Mouse (Mus musculus) embryonic facial prominence, embryonic 10.5 days (tissue): ENCODE results near the gene Zbtb38. TPM values are rescaled to one million over a fixed set of nuclear protein-coding genes. Genes with fewer than 3 reads are reported as not detected.

Experiments used
- DNase-seq: peaks from one replicate; pipeline ENCODE4 v3.0.0-alpha.2; 2017; ENCODE audit warnings: low spot score
- H3K27ac ChIP-seq: fragments of 300-500 bp; sonication (generic); replicated peaks from 2 replicates; pipeline ENCODE4 v1.5.1; 2016; ENCODE audit warnings: mild to moderate bottlenecking
- H3K27me3 ChIP-seq: fragments of 300-500 bp; sonication (generic); replicated peaks from 2 replicates; pipeline ENCODE4 v1.6.1; 2016; ENCODE audit warnings: low read depth, mild to moderate bottlenecking; ENCODE audit not compliant: poor library complexity, severe bottlenecking
- H3K36me3 ChIP-seq: fragments of 300-500 bp; sonication (generic); replicated peaks from 2 replicates; pipeline ENCODE4 v1.6.1; 2016; ENCODE audit warnings: mild to moderate bottlenecking, moderate library complexity
- H3K4me1 ChIP-seq: fragments of 300-500 bp; sonication (generic); 2 replicates; pipeline ENCODE4 v1.6.1; 2016
- H3K4me3 ChIP-seq: fragments of 300-500 bp; sonication (generic); 2 replicates; pipeline ENCODE4 v1.5.1; 2016; ENCODE audit warnings: mild to moderate bottlenecking, moderate library complexity
- H3K9me3 ChIP-seq: fragments of 300-500 bp; sonication (generic); 2 replicates; pipeline ENCODE4 v1.6.1; 2016; ENCODE audit warnings: mild to moderate bottlenecking
- WGBS: fragments of 180-500 bp; shearing (Covaris S2); methylation state at CpG from one replicate; pipeline ENCODE4 v1.1.7; 2016; 5-methylcytosine and 5-hydroxymethylcytosine counted together
- polyA plus RNA-seq: library from polyadenylated mRNA; unstranded; fragments of >200 nt; fragmentation: Nextera tagmentation; extraction: Ambion mirVana; gene quantifications from 2 replicates; pipeline ENCODE4 v1.2.1, GENCODE M21; 2016

Zbtb38 gene
- polyA plus RNA-seq: 8.4 and 8.6 TPM in 2 replicates

GRCm38 (mm10) chr9:96752603-96753114 is at the start of gene Zbtb38:
Gene Zbtb38 (minus strand): TSS chr9:96752831.
- no peaks in the 10 kb centered on the region for H3K36me3 ChIP-seq
- H3K27me3 ChIP-seq: no peaks in the 10 kb centered on the region
- H3K9me3 ChIP-seq: no peaks in the 10 kb centered on the region
- 53% methylated on average over 15 of the region's 15 CpGs for WGBS
- peak within 1 kb of the TSS; percentile 75 for H3K27ac ChIP-seq
- H3K4me1 ChIP-seq: peaks cover 11% of the 10 kb centered on the region
- H3K4me3 ChIP-seq: no peak within 1 kb of the TSS
- DNase-seq: peak; percentile 56

DNA sequence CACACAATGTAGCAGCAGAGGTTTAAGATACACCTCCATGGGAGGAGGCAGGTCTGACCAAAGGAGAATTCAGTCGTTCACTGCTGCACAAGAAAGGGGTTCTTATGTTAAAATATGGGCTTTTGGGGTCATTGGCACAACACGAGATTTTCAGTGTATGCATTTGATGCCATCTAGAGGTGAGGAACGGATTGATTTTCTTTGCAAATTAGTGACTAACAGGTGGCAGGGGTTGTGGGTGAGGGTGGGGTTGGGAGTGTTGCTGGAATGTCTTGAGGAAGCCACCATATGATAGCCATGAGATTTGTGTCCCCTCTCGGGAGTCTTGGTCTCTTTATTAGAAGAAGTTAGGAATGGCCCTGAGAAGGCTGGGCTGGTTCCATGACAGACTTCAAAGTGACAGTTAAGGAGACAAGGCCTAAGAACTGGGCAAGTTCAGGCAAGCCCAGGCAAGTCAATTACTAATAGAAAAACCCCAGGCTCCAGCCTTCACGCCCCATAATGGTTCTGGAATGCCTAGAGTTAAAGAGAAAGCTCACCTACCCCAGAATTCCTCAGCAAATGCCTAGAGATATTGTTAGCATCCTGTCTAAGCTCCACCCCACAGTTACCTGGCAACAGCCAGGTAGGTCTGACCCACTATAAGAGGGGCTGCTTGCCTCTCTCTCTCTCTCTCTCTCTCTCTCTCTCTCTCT is 47.6 kb upstream of the Zbtb38 start:
- peak; percentile 40 for DNase-seq

DNA sequence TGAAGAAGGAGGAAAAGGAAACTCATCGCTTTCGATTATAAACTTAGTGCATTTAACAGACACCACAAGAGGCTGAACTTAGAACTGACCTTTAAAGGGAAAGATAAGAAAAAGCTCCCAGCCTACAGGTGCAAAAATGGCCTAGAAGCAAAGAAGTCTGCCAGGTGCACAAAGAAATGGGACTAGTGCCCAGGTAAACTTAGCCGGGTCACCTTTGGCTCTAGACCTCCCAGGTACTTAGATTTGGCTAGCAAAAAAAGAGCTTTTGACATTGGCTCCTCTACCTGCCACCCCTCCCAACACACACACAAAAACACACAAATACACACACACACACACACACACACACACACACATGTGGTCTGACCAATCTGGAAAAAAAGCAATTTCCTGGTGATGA is 44.7 kb upstream of the Zbtb38 start:
- peaks cover 23% of the 10 kb centered on the region for H3K4me1 ChIP-seq
- WGBS: 96% methylated on average over 3 of the region's 3 CpGs

More for the DNA sequence above, 47.6 kb upstream of the Zbtb38 start:
- Histone ChIP-seq H3K4me3 (no peak overlapping the region), H3K27ac (no peak overlapping the region), H3K9me3 (no peaks in the 10 kb centered on the region), H3K36me3 (no peaks in the 10 kb centered on the region), H3K27me3 (no peaks in the 10 kb centered on the region), H3K4me1 (peaks cover 20% of the 10 kb centered on the region)
- WGBS: 37% methylated on average over 5 of the region's 5 CpGs

DNA sequence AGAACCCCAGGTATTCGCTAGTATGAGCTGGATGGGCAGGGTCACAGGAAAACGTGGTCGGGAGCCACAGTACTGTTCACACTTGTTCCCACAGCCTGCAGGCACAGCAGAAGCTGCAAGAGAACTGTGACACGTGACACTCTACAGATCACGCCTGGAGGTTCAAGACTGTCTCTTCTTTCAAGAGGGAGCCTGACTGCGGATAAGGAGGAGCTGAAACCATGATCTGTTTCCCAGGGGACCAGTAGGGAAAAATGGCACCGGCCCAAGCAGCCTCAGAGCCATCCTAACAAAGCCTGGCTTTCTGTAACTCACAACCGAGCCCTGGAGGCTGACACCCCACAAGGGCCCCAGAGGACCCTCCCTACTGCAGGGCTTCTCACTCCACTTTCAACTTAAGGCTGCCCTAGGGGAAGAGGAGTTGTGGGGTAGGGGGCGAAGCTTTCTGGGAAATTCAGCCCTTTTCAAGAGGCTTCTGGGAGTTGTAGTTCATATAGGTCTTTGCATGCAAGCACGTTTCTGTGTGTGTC is 42.8 kb upstream of the Zbtb38 start:
- peak overlapping the region; percentile 87 for H3K27ac ChIP-seq

More for the DNA sequence above, 44.7 kb upstream of the Zbtb38 start:
- Histone ChIP-seq H3K9me3 (no peaks in the 10 kb centered on the region), H3K27ac (no peak overlapping the region), H3K27me3 (no peaks in the 10 kb centered on the region), H3K36me3 (no peaks in the 10 kb centered on the region), H3K4me3 (no peak overlapping the region)
- no peak for DNase-seq

DNA sequence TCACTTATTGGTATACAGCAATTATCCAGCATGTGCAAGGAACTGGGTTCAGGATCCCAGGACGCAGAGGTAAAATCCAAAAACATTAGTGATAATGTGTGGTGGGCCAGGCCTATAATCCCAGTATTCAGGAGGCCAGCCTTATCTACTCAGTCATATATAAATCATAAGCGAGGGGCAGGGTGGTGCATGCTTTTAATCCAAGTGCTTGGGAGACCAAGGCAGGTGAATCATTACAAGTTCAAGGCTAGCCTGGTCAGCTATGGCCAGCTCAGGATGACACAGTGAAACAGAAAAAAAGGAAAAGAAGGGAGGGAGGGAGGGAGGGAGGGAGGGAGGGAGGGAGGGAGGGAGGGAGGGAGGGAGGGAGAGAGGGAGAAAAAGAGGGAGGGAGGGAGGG is 42.0 kb upstream of the Zbtb38 start:
- Histone ChIP-seq H3K9me3 (no peaks in the 10 kb centered on the region), H3K27me3 (no peaks in the 10 kb centered on the region), H3K4me1 (peaks cover 12% of the 10 kb centered on the region), H3K36me3 (no peaks in the 10 kb centered on the region), H3K4me3 (no peak overlapping the region), H3K27ac (no peak overlapping the region)
- 93% methylated on average over 2 of the region's 2 CpGs for WGBS
- no peak for DNase-seq

More for the DNA sequence above, 42.8 kb upstream of the Zbtb38 start:
- Histone ChIP-seq H3K4me1 (peaks cover 16% of the 10 kb centered on the region), H3K36me3 (no peaks in the 10 kb centered on the region), H3K4me3 (peak overlapping the region; percentile 60), H3K27me3 (no peaks in the 10 kb centered on the region), H3K9me3 (no peaks in the 10 kb centered on the region)
- 11% methylated on average over 10 of the region's 10 CpGs for WGBS
- peak; percentile 61 for DNase-seq

- no peak for DNase-seq
- no peak overlapping the region for H3K4me3 ChIP-seq
- H3K27me3 ChIP-seq: no peaks in the 10 kb centered on the region
- peaks cover 10% of the 10 kb centered on the region for H3K4me1 ChIP-seq
- 82% methylated on average over 2 of the region's 2 CpGs for WGBS
- no peaks in the 10 kb centered on the region for H3K36me3 ChIP-seq
- no peak overlapping the region for H3K27ac ChIP-seq
- H3K9me3 ChIP-seq: no peaks in the 10 kb centered on the region
These were observed 39.9 kb upstream of the Zbtb38 start for GRCm38 (mm10) chr9:96792543-96792942.

- 38% methylated on average over 4 of the region's 4 CpGs for WGBS
- H3K36me3 ChIP-seq: no peaks in the 10 kb centered on the region
These were observed 37.9 kb upstream of the Zbtb38 start for GRCm38 (mm10) chr9:96790389-96791007.

DNA sequence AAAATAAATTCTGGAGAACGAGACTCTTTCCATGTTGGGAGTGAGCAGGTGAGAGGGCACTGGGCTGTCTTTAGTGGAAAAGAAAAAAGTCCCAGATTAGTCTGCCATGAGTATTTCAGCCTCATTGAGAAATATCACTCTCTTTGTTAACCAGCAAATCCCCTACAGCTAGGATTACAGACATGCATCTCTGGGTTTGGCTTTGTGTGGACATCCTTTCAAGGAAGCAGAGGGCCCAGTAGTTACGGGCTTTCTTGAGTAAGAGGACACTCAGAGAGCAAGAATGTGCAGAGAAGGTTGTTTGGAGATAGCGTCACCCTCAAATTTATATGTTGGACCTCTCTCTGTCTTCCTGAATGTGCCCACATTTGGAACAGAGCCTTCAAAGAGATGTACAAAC is 37.3 kb upstream of the Zbtb38 start:
- Histone ChIP-seq H3K9me3 (no peaks in the 10 kb centered on the region), H3K27ac (no peak overlapping the region), H3K4me3 (no peak overlapping the region), H3K4me1 (no peaks in the 10 kb centered on the region; the same call in 1 of the 2 replicates), H3K27me3 (no peaks in the 10 kb centered on the region), H3K36me3 (no peaks in the 10 kb centered on the region)
- WGBS: 70% methylated on average over 3 of the region's 3 CpGs
- no peak for DNase-seq

More at GRCm38 (mm10) chr9:96790389-96791007, 37.9 kb upstream of the Zbtb38 start:
- DNase-seq: no peak
- H3K9me3 ChIP-seq: no peaks in the 10 kb centered on the region
- H3K27ac ChIP-seq: no peak overlapping the region
- H3K4me3 ChIP-seq: no peak overlapping the region
- no peaks in the 10 kb centered on the region for H3K27me3 ChIP-seq
- H3K4me1 ChIP-seq: peaks cover 6% of the 10 kb centered on the region

- no peak overlapping the region for H3K27ac ChIP-seq
- no peaks in the 10 kb centered on the region for H3K9me3 ChIP-seq
- no peaks in the 10 kb centered on the region for H3K27me3 ChIP-seq
- no peaks in the 10 kb centered on the region for H3K36me3 ChIP-seq
- H3K4me1 ChIP-seq: peaks cover 5% of the 10 kb centered on the region; the same call in 1 of the 2 replicates
- WGBS: 94% methylated on average over 10 of the region's 10 CpGs
- no peak overlapping the region for H3K4me3 ChIP-seq
- no peak for DNase-seq
These were observed 35.2 kb upstream of the Zbtb38 start for GRCm38 (mm10) chr9:96787797-96788196.

- WGBS: 72% methylated on average over 9 of the region's 9 CpGs
- no peak overlapping the region for H3K27ac ChIP-seq
- DNase-seq: no peak
These were observed 33.3 kb upstream of the Zbtb38 start for GRCm38 (mm10) chr9:96785871-96786342.

GRCm38 (mm10) chr9:96785187-96785586 is 32.6 kb upstream of the Zbtb38 start:
- H3K9me3 ChIP-seq: no peaks in the 10 kb centered on the region
- H3K27me3 ChIP-seq: no peaks in the 10 kb centered on the region
- WGBS: 80% methylated on average over 3 of the region's 3 CpGs
- H3K4me3 ChIP-seq: no peak overlapping the region
- peaks cover 5% of the 10 kb centered on the region; the same call in 1 of the 2 replicates for H3K4me1 ChIP-seq
- H3K27ac ChIP-seq: no peak overlapping the region
- H3K36me3 ChIP-seq: no peaks in the 10 kb centered on the region
- DNase-seq: no peak

More at GRCm38 (mm10) chr9:96785871-96786342, 33.3 kb upstream of the Zbtb38 start:
- Histone ChIP-seq H3K4me1 (peaks cover 5% of the 10 kb centered on the region; the same call in 1 of the 2 replicates), H3K27me3 (no peaks in the 10 kb centered on the region), H3K36me3 (no peaks in the 10 kb centered on the region), H3K9me3 (no peaks in the 10 kb centered on the region), H3K4me3 (no peak overlapping the region)

- WGBS: 90% methylated on average over 9 of the region's 9 CpGs
- no peak overlapping the region for H3K27ac ChIP-seq
- H3K4me1 ChIP-seq: peaks cover 5% of the 10 kb centered on the region; the same call in 1 of the 2 replicates
- no peaks in the 10 kb centered on the region for H3K36me3 ChIP-seq
- H3K27me3 ChIP-seq: no peaks in the 10 kb centered on the region
- H3K9me3 ChIP-seq: no peaks in the 10 kb centered on the region
- H3K4me3 ChIP-seq: no peak overlapping the region
- no peak for DNase-seq
These were observed 31.0 kb upstream of the Zbtb38 start for GRCm38 (mm10) chr9:96783667-96784066.
